Mouse (Mus musculus): ENCODE data around the gene Ttc21b.
"Not testable (repeated sequence)": the region's sequence is repeated elsewhere in the genome, so short reads cannot be mapped to it uniquely, and the experiment has no call there.

Ttc21b gene

GRCm38 (mm10) chr2:66256220-66257131 is at the start of gene Ttc21b:
TSS of gene Ttc21b (minus strand) at chr2:66256617.
- DNase-seq (ENCODE audit: extremely low read depth, low read depth): no peak

- DNase-seq (ENCODE audit: extremely low read depth, low read depth): no peak
These were observed 16.1 kb upstream of the Ttc21b start for GRCm38 (mm10) chr2:66272551-66272950.

- no peak for DNase-seq (ENCODE audit: extremely low read depth, low read depth)
These were observed 12.4 kb downstream of the Ttc21b start for GRCm38 (mm10) chr2:66244013-66244412.

DNA sequence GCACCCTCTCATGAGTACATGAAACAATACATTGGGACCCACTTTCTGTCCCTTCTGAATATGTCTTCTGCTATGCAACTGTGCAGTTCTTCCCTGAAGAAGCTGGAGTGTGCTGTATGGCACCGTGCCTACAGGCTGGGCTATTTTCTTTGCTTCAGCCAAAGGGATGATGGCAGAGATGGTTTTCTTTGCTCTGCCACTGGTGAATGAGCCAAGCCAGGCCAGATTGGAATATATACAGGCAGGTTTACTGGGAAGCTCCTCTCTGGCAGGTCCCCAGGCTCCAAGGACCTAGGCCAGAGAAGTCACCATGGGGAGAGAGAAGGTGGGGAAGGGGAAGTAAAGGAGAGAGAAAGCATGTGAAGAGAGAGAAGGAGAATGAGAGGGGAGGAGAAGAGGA is 16.1 kb downstream of the Ttc21b start:
- DNase-seq (ENCODE audit: extremely low read depth, low read depth): no peak

DNA sequence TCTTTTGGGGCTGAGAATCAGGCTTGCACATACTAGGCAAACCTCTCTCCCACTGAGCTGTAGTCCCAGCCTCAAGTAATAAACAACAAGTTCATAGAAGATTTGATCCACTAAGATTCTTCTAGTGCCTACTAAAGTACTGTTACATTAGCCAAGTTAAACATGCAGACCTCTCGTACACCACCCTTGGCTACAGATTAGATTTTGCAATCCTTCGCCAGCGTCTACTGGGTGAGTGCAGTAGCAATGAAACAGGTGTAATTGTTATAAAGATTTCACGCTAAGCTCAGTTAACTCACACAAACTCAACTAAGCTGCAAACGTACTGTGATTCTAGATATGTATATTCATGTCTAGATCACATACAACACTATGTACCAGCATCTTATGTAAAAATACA is 17.5 kb downstream of the Ttc21b start:
- DNase-seq (ENCODE audit: extremely low read depth, low read depth): no peak

DNA sequence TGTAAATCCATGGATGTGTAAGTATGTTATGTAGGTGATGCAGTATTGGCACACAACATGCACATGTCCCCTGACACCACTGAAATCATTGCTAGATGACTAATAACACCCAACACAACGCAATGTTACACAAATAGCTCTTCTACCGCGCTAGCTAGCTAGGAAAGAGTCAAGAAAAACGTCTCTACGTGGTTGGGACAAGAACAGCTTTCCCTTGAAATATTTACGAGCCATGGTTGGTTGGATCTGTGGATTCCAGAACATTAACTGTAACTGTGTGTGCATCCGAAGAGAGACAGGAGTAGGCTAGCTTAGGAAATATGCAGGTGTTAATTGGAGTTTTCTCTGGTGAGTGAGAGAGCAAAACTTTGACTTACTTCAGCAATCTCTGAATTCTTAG is 35.5 kb downstream of the Ttc21b start:
- no peak for DNase-seq (ENCODE audit: extremely low read depth, low read depth)

DNA sequence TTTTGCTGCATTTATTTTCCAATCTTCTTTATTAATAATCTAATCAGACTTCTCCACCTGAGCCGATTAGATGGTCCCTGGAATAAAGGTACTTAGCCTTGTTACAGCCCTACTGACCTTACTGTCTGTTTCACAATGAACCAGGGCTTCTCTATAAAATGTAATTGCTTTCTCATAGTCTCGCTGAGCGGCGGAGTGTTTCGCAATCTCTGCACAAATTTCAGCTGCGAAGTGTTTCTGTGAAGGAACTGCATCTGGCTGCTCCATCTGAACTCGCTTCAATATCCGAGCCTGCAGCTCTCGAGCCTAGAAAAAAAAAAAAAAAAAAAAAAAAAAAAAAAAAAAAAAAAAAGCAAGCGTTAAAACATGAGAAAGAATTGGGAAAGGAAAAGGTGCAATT is 46.5 kb downstream of the Ttc21b start:
- DNase-seq (ENCODE audit: extremely low read depth, low read depth): no peak

GRCm38 (mm10) chr2:66209353-66209752 is 47.1 kb downstream of the Ttc21b start:
- DNase-seq (ENCODE audit: extremely low read depth, low read depth): no peak

DNA sequence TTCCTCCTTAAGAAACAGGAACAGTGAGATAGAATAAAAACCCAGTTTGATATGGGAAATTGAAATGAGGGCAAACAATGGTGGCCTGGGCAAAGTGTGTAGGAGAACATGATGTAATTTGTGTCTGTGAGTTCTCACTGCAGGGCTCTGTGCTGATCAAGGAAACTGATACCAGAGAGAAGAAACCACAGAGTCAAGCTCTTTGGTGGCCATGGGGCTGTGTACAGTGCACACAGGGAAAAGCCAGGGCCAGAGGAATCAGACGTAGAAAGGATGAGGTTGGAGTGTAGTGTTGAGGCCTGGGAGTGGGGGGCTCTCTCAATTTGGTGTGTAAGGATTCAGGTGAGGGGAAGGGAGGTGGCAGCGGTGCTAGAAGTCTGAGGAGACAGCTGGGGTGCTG is 49.6 kb downstream of the Ttc21b start:
- no peak for DNase-seq (ENCODE audit: extremely low read depth, low read depth)

GRCm38 (mm10) chr2:66204218-66204617 is 52.2 kb downstream of the Ttc21b start:
- DNase-seq (ENCODE audit: extremely low read depth, low read depth): no peak

DNA sequence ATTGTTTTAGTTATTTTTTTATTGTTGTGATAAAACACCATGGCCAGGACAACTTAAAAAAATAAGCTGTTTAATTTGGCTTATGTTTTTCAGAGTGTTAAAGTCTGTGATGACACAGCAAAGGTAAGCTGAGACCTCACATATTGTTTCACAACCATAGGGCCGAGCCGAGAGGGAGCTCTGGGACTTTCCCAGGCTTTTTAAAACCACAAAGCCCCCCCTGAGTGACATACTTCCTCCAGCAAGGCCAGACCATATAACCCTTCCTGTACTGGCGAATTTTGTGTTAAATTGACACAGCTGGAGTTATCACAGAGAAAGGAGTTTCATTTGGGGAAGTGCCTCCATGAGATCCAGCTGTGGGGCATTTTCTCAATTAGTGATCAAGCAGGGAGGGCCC is 56.2 kb downstream of the Ttc21b start:
- DNase-seq (ENCODE audit: extremely low read depth, low read depth): no peak

DNA sequence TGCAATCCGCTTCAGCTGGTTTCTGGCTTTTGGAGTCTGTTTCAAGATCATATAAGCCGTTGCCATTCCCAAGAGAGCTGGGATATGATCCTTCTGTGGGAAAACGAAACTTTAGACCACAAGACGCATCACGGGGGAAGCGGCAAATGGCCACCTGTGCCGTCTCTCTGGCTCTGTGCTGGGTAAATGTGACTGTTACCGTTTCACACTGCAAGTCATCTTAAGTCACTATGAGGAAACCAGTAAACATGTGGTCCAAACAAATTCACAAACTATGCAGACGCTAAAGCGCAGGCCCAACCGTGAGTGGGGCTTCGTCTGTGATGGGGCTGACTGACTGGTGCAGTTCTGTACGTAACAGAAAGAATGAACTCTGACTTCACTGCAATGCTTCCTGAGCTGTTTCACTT is 64.7 kb downstream of the Ttc21b start:
- DNase-seq (ENCODE audit: extremely low read depth, low read depth): no peak

DNA sequence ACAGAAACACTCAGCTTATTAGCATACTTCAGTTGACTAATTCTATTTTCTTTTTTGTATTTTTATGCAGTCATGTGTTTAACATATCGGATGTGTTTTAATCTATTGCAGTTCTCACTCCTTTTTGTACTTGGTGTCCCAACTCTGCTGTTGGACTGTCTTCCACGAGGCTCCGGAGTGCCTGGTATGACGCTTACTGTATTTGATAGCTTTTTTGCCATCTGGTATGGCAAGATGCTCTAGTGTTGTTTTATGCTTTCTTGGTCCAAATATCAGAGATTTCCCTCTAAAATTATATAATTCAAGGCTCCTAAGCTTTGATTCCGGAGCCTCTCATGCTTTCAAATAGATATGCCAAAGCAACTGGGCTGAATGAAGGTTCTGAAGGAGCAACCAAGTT is 66.3 kb downstream of the Ttc21b start:
- no peak for DNase-seq (ENCODE audit: extremely low read depth, low read depth)

GRCm38 (mm10) chr2:66189197-66189596 is 67.2 kb downstream of the Ttc21b start:
- not testable (repeated sequence) for DNase-seq (ENCODE audit: extremely low read depth, low read depth)

- no peak for DNase-seq (ENCODE audit: extremely low read depth, low read depth)
These were observed 68.9 kb downstream of the Ttc21b start for GRCm38 (mm10) chr2:66187520-66187919.

DNA sequence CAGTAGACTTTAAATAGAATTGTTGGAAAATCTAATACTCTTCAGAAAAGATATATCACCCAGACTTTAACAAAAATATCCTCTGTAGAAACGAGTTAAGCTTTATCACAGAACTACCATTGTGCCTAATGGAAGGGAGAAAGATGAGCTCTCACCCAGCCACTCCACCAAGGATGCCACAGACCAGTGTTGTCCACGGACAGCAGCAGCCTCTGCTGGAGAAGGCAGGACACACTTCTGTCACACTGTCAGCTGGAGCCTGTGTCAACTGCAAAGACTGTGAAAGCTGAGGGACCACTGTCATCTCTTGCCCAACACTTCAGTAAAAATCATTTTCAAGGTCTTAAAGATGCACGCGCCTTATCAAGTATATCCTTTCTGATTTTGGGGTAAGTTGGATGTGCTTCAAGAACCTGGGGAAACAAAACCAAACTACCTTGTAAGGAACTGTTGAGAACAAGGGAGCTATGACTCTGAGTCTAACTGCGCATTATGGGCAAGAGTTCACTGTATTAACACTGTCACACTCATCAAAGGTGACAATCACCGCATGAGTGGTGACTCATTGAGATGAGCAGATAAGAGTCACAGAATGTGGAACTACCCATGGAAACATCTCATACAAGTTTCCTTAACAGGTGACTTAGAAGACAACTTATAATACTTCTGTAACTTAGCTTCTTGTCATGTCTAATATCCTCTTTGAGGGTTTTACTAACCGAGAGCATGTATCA is 71.8 kb downstream of the Ttc21b start:
- DNase-seq (ENCODE audit: extremely low read depth, low read depth): no peak

GRCm38 (mm10) chr2:66180293-66180692 is 76.1 kb downstream of the Ttc21b start:
- DNase-seq (ENCODE audit: extremely low read depth, low read depth): no peak

DNA sequence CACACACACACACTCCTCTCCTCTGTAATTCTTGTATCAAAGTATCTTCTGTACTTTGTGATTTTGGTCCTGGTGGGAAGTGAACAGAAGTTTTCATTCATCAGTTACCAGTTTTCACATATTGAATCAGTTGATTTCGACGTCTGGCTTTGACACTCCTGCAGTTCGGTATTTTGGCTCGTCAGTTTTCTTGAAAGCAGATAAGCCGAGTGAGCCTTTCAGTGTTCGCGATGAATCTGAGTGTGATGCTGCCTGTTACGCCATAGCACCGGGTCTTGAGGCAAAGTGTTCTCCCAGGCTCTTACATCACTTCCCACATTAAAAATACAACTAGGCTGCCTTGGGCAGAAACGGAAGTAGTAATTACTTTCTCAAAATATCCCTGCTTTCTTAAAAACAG is 76.6 kb downstream of the Ttc21b start:
- DNase-seq (ENCODE audit: extremely low read depth, low read depth): no peak

DNA sequence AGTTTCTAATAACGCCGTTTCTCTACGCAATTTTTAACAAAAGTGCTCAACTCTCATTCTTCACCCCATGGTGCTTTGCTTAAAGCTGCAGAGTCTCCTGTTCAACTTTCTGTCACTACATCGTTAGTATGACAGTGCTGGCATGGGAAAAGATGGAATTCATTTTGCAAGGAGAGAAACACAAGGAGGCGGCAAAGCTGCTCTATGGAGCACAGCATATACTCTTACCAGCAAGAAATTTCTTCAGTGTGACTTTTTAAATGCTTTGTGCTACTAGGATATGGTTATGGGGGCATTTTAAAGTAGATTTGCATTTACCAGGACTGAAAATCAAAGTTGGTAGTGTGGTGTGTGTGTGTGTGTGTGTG is 77.6 kb downstream of the Ttc21b start:
- no peak for DNase-seq (ENCODE audit: extremely low read depth, low read depth)

DNA sequence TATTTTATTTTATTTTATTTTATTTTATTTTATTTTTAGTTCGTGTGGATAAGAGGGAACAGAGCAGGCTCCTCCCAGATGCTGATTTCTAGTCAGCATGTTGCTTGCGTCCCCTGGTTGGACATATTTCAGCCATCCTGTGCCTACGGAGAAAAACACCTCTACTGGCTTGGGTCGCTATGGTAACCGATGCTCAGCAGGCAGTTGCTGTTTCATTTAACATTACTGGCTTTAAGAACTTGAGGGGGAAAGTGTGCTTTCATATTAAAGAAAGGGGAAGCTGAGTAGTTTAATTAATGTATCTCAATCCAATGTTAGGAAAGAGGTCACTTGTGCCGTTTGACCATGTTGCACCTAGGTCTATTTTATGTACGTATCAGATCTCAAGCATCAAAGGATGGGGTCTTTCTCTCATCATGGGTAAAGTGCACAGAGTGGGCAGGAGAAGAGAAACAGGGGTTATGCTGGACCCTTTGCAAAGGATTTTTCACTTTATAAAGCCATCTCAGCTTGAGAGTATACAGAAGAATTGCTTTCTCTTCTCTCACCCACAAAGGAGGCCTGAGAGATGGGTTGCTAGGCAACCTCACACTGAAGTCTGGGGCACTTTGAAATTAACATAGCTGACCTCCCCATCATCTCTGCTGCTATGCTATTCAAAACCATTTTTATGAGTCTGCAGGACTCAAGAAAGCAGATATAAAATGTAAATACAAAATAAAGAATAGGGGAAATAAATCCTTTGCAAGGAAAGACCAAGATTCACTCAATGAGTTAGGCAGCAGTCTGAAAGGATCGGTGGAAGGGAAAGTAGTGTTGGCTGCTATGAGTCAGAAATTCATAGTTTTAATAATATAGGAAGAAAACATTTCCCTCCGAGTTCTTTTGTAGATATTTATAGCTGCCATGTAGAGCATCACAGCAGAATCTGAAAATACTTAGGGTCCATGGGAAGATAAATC is 78.2 kb downstream of the Ttc21b start:
- DNase-seq (ENCODE audit: extremely low read depth, low read depth): no peak

DNA sequence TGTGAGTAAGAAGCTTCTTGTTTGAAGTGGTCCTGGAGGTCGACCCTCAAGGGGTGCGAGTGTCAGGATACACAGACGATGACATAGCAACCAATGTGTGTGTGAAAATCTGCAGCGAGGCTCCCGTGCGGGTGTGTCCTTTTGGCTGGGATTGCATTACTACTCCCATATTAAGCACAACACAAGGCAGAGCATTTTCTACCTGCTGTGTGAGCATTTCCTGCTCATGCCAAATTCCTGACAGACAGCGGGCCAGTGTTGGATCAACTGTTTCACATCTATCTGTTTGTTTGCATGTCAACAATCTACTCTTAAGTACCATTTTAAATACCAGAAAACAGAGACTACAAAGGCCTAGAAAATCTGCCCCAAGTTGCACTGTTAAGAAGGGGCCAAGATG is 79.4 kb downstream of the Ttc21b start:
- no peak for DNase-seq (ENCODE audit: extremely low read depth, low read depth)

GRCm38 (mm10) chr2:66173134-66173533 is 83.3 kb downstream of the Ttc21b start:
- no peak for DNase-seq (ENCODE audit: extremely low read depth, low read depth)

All from MEL-GATA-1-ER (cell line).